Mouse (Mus musculus) megakaryocyte, embryonic 14.5 days (primary cell): ENCODE measurements around the gene Slc4a4.

Source experiments
- FLI1 ChIP-seq: IDR thresholded peaks from 2 replicates; pipeline ENCODE4 v1.6.1; 2012; ENCODE audit warnings: low read length, inconsistent platforms, mixed read lengths
- GATA1 ChIP-seq: IDR thresholded peaks from 3 replicates; pipeline ENCODE4 v1.6.1; 2012; ENCODE audit warnings: mixed read lengths, low read length, inconsistent platforms, borderline replicate concordance

DNA sequence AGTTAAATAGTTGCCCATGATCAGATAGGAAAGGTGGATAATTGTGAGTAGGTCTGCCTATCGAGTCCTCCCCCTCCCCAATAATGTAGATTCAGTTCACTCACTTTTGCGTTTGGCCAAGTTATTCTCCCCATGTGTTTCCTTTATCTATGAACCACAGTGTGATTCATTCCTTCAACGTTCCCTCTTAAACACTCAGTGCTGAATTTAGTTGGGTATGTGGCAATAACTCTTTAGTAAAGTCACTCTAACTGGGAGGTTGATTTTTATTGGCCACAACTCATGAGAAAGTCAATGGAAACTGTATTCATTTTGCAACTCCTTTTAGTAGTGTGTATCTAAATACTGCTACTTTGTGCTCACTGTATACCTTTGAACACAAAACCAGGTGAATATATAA, 125.8 kb downstream of the Slc4a4 start:
- TF ChIP-seq GATA1 (no peak), FLI1 (no peak)
